Mouse (Mus musculus) liver, embryonic 12.5 days (tissue): ENCODE measurements around the gene Gpx7. TPM values are rescaled to one million over a fixed set of nuclear protein-coding genes. Genes with fewer than 3 reads are reported as not detected.

Experiments used
- ATAC-seq: fragments of 200-750 bp; cut with Nextera tagmentation; 2 replicates; pipeline ENCODE4 v1.8.0; 2017; ENCODE audit warnings: moderate number of reproducible peaks, mild to moderate bottlenecking, moderate library complexity
- H3K27ac ChIP-seq: fragments of 300-500 bp; sonication (generic); 2 replicates; pipeline ENCODE4 v1.5.1; 2016; ENCODE audit warnings: mild to moderate bottlenecking
- H3K27me3 ChIP-seq: fragments of 300-500 bp; sonication (generic); replicated peaks from 2 replicates; pipeline ENCODE4 v1.6.1; 2016; ENCODE audit warnings: mild to moderate bottlenecking, moderate library complexity
- H3K36me3 ChIP-seq: fragments of 300-500 bp; sonication (generic); 2 replicates; pipeline ENCODE4 v1.6.1; 2016; ENCODE audit warnings: mild to moderate bottlenecking, moderate library complexity
- H3K4me1 ChIP-seq: fragments of 300-500 bp; sonication (generic); 2 replicates; pipeline ENCODE4 v1.6.1; 2016
- H3K4me2 ChIP-seq: fragments of 300-500 bp; sonication (generic); 2 replicates; pipeline ENCODE4 v1.6.1; 2016; ENCODE audit warnings: mild to moderate bottlenecking, moderate library complexity
- H3K4me3 ChIP-seq: fragments of 300-500 bp; sonication (generic); 2 replicates; pipeline ENCODE4 v1.5.1; 2016; ENCODE audit warnings: mild to moderate bottlenecking, moderate library complexity
- H3K9ac ChIP-seq: fragments of 300-500 bp; sonication (generic); 2 replicates; pipeline ENCODE4 v1.6.1; 2016; ENCODE audit warnings: mild to moderate bottlenecking, moderate library complexity
- H3K9me3 ChIP-seq: fragments of 300-500 bp; sonication (generic); replicated peaks from 2 replicates; pipeline ENCODE4 v1.6.1; 2016; ENCODE audit warnings: mild to moderate bottlenecking, moderate library complexity
- WGBS: fragments of 180-500 bp; shearing (Covaris S2); methylation state at CpG from one replicate; pipeline ENCODE4 v1.1.7; 2016; ENCODE audit not compliant: insufficient replicate concordance; 5-methylcytosine and 5-hydroxymethylcytosine counted together
- polyA plus RNA-seq: library from polyadenylated mRNA; unstranded; fragments of >200 nt; fragmentation: Nextera tagmentation; extraction: Ambion mirVana; gene quantifications from 2 replicates; pipeline ENCODE4 v1.2.1, GENCODE M21; 2016

The Gpx7 gene
- polyA plus RNA-seq, 1 experiment from 2014 or later = 12.3 TPM

DNA sequence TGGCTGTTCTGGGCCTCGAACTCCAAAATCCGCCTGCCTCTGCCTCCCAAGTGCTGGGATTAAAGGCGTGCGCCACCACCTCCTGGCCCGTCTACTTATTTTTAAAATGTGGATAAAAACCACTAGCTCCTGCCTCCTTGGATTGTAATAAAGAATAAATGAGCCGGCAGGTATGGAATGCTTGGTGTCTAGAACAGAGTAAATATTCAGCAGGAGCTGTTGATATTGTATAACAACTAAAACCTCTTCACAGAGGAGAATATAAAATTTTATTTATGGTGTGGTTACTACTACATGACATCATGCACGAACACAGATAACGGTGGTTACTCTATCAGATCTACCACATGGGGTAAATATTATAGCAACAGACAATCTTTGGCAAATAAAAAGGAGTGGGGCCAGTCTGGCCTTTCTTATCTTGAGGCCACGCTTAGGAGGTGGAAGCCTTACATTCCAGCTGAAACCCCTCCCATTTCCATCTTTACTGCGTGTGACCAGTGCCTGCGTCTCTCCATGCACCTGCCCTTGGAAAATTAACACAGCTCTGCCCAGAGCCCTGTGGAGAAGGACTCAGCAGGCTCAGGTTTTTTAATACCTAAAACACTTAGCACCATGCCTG, 21.1 kb upstream of the Gpx7 start:
- H3K9ac ChIP-seq = no peak overlapping the region
- ATAC-seq = 0 out of 2 replicates have a peak, but pooled peaks have one; percentile 24
- no peaks in the 10 kb centered on the region for H3K36me3 ChIP-seq
- H3K27me3 ChIP-seq = peaks cover 22% of the 10 kb centered on the region
- H3K9me3 ChIP-seq = no peaks in the 10 kb centered on the region
- 45% methylated on average over 11 of the region's 11 CpGs for WGBS
- H3K4me1 ChIP-seq = peaks cover 29% of the 10 kb centered on the region
- no peak overlapping the region for H3K4me3 ChIP-seq
- no peak overlapping the region for H3K27ac ChIP-seq
- no peak overlapping the region for H3K4me2 ChIP-seq

DNA sequence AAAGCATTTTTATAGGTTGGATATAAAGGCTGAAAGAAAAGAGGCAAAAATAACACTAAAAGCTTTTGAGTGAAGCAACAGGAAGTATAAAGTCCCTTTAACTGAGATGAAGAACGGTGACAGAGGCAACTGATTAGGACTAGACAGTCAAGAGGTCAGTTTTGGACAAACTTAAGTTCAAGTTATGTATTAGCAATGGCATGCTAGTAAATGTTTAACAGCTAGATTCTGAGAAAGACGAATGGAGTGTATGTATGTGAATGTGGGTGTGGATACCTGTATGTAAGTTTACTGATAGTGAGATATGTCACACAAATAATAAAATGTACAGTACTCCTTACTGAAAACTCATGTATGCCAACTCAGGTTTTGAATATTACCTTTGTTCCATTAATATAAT, 17.8 kb upstream of the Gpx7 start:
- Histone ChIP-seq H3K9me3 (no peaks in the 10 kb centered on the region), H3K4me3 (no peak overlapping the region), H3K27ac (no peak overlapping the region), H3K36me3 (no peaks in the 10 kb centered on the region), H3K4me2 (no peak overlapping the region), H3K4me1 (peaks cover 22% of the 10 kb centered on the region), H3K27me3 (peaks cover 7% of the 10 kb centered on the region; the same call in 1 of the 2 replicates), H3K9ac (no peak overlapping the region)
- WGBS = 39% methylated on average over 2 of the region's 2 CpGs
- ATAC-seq = no peak

DNA sequence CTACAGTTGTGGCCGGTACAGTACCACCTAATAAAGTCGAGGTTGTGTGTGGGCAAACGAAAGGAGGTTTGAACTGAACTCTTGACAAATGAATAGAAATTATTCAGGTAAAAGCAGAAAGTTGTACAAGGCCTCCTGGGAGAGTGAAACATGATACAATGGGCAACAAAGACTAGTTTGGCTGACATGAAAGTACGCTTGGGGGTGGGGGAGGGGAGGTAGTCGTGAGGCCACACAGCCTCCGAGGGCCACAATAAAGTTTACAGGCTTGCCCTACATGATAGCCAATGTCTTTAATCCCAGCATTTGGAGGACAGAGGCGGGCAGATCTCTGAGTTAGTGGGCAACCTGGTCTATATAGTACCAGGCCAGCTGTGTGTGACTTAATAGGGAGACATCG, 860 bp upstream of the Gpx7 start:
- Histone ChIP-seq H3K27ac (no peak overlapping the region), H3K4me2 (no peak overlapping the region), H3K27me3 (peaks cover 52% of the 10 kb centered on the region), H3K36me3 (no peaks in the 10 kb centered on the region), H3K4me3 (no peak overlapping the region), H3K9me3 (no peaks in the 10 kb centered on the region), H3K4me1 (peaks cover 17% of the 10 kb centered on the region; the same call in 1 of the 2 replicates), H3K9ac (no peak overlapping the region)
- ATAC-seq = no peak
- WGBS = 39% methylated on average over 8 of the region's 8 CpGs

DNA sequence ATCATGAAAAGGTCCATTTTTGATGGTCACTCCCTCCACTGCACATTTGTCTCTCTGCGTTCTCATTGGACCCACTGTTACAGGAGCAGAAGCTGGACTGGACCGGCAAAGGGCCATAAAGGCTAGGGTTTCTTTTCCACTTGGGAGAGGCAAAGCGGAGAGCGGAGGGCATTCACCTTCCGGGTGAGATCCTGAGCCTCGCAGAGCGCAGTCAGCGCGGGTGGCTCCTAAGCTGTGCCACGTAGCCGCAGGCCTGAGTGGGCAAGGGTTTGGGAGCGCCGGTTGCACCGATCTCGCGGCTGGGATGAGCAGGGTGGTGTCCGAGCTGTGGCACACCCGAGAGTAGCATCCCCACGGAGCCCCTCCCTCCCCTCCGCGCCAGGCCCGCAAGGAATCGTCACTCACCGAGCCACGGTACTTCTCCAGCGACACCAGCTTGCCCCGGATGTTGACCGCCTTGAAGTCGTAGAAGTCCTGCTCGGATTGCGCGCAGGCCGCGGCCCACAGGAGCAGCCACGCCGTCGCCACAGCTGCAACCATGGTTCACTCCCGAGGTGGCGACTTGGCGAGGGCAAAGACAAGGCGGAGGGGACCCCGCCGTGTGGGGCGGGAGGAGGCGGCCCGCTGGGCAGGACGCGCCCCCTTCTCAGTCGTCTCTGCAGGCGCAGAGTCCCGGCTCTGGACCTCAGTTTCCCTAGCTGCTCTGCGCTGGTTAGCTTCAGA, 462 bp downstream of the Gpx7 start:
- peak overlapping the region; percentile 45; the same call in 1 of the 2 replicates for H3K27ac ChIP-seq
- 0 out of 2 replicates have a peak, but pooled peaks have one; percentile 10 for ATAC-seq
- 4% methylated on average over 52 of the region's 52 CpGs for WGBS

DNA sequence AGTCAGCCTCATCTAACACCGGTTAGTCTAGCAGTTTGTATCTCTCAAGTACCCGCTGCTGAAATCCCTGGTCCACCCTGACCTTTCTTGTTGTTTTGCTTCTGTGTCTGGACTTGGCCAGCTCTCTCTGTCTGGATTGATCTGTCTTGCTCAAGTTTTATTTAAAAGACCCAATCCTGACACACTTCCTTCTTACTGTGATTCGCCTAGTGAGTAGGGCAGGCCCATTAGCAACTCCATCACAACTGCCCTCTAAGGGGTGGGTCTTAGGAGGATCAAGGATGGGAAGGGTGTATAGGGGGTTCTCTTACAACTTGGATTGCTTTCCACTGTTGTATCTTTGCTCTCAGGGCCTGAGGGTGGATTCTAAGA, 1.0 kb downstream of the Gpx7 start:
- 61% methylated on average over 3 of the region's 3 CpGs for WGBS

More for the DNA sequence above, 462 bp downstream of the Gpx7 start:
- Histone ChIP-seq H3K36me3 (no peaks in the 10 kb centered on the region), H3K4me3 (peak overlapping the region; percentile 50), H3K9ac (peak overlapping the region; percentile 39; the same call in 1 of the 2 replicates), H3K4me2 (peak overlapping the region; percentile 67), H3K27me3 (peaks cover 54% of the 10 kb centered on the region), H3K4me1 (peaks cover 17% of the 10 kb centered on the region; the same call in 1 of the 2 replicates), H3K9me3 (no peaks in the 10 kb centered on the region)

DNA sequence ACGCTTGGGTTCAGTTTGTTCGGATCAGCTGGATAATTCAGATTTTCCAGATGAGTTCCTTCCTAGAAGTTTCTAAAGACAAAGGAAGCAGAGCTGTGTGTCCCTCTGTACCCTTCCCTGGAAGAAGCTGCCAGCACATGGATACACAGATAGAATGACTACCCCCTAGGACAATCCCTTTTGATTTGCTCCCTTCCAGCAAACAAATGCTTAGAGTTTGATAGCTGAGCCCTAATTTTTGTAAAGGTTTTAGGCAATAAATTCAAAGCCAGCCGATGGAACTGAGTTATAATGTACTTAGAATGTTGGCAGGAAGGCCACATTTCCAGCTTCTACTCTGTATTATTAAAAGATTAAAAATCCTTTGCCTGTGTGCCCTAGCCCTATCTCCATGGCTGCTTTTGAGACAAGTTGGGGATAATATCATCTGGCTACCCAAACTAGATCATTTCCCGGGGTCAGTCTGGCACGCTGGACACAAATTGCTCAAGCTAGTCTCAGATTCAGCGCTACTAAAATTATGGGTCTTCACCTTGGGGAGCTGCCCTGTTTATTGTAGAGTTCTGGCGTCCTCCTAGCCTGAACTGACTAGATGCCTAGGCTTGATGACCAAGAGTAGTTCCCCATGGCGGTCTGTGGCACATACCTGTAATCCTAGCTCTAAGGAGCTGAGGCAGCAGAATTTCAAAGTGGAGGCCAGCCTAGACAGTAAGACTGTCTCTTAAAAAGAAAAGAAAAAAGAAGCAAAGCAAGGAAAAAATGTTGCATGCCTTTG, 2.7 kb downstream of the Gpx7 start:
- peaks cover 17% of the 10 kb centered on the region; the same call in 1 of the 2 replicates for H3K4me1 ChIP-seq
- no peak overlapping the region for H3K27ac ChIP-seq
- no peak for ATAC-seq
- H3K36me3 ChIP-seq = no peaks in the 10 kb centered on the region
- no peak overlapping the region for H3K4me3 ChIP-seq
- H3K9ac ChIP-seq = no peak overlapping the region
- WGBS = 72% methylated on average over 8 of the region's 8 CpGs
- no peaks in the 10 kb centered on the region for H3K9me3 ChIP-seq
- no peak overlapping the region for H3K4me2 ChIP-seq
- peaks cover 54% of the 10 kb centered on the region for H3K27me3 ChIP-seq

More for the DNA sequence above, 1.0 kb downstream of the Gpx7 start:
- peaks cover 17% of the 10 kb centered on the region; the same call in 1 of the 2 replicates for H3K4me1 ChIP-seq
- H3K9me3 ChIP-seq = no peaks in the 10 kb centered on the region
- no peaks in the 10 kb centered on the region for H3K36me3 ChIP-seq
- peaks cover 54% of the 10 kb centered on the region for H3K27me3 ChIP-seq
- no peak overlapping the region for H3K9ac ChIP-seq
- H3K4me2 ChIP-seq = peak overlapping the region; percentile 67
- H3K27ac ChIP-seq = peak overlapping the region; percentile 45; the same call in 1 of the 2 replicates
- H3K4me3 ChIP-seq = peak overlapping the region; percentile 50; the same call in 1 of the 2 replicates
- peak; percentile 37 for ATAC-seq

DNA sequence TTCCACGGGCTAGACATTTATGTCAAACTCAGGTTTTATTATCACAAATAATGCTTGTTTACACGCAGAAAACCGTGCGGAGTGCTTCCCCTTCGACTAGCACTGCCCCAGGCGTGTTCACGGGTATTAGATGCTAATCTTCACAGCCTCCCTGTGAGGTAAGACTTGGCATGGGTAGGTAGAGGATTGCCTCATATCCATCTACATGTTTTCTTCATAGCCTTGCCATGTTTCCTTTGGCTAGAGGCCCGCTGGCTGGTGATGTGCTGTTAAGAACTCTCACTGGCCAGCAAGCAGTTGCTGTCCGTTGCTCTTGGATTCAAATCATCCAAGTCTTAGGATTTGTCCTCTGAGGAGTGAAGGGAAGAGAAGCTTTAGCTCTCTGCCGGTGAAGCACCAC, 6.4 kb downstream of the Gpx7 start:
- H3K4me3 ChIP-seq = no peak overlapping the region
- H3K4me2 ChIP-seq = no peak overlapping the region
- H3K27ac ChIP-seq = no peak overlapping the region
- H3K4me1 ChIP-seq = no peaks in the 10 kb centered on the region
- peaks cover 27% of the 10 kb centered on the region for H3K27me3 ChIP-seq
- no peaks in the 10 kb centered on the region for H3K9me3 ChIP-seq
- H3K36me3 ChIP-seq = no peaks in the 10 kb centered on the region
- no peak for ATAC-seq
- no peak overlapping the region for H3K9ac ChIP-seq
- WGBS = 77% methylated on average over 10 of the region's 10 CpGs

DNA sequence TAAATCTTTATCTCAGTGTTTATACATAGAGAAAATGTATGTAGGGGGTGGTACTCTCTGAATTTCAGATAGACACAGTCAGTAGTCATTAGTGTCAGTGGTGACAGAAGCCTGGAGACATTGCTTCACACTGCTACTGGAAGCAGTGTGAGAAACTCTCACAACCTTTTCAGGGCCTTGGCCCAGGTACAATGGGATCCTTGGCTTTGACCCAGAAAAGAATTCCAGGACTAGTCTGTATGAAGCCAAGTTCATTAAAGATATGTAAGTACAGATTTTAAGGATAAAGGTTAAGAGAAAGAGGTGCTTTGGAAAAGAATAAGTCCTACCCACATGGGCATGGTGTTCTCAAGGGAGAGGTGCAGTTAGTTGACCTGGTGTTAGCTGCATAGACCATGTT, 12.5 kb downstream of the Gpx7 start:
- Histone ChIP-seq H3K4me3 (no peak overlapping the region), H3K4me2 (no peak overlapping the region), H3K9me3 (no peaks in the 10 kb centered on the region), H3K9ac (no peak overlapping the region), H3K27me3 (peaks cover 4% of the 10 kb centered on the region), H3K4me1 (peaks cover 12% of the 10 kb centered on the region; the same call in 1 of the 2 replicates), H3K36me3 (no peaks in the 10 kb centered on the region), H3K27ac (no peak overlapping the region)
- ATAC-seq = no peak

DNA sequence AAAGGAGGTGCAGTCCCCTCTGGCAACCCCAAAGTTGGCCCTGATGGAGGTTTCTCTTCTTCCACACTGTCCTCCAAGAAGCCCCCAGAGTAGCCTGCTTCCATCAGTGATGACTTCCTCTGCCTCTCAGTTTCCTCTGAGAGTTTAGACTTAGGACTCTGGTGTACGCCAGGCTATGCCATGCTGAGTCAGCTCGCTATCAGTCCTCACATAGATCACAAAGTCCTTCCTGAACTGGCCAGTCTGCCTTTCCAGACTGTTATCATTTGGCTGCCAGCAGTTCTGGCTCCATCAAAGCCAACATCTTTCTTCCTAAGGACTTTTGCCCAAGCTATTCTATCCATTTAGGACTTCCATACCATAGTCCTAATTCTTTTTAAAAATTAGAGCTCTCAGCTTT, 14.2 kb downstream of the Gpx7 start:
- H3K4me3 ChIP-seq = no peak overlapping the region
- no peak overlapping the region for H3K4me2 ChIP-seq
- H3K9ac ChIP-seq = no peak overlapping the region
- ATAC-seq = no peak
- peaks cover 21% of the 10 kb centered on the region; the same call in 1 of the 2 replicates for H3K4me1 ChIP-seq
- H3K27ac ChIP-seq = no peak overlapping the region
- no peaks in the 10 kb centered on the region for H3K9me3 ChIP-seq
- 11% methylated on average over 2 of the region's 2 CpGs for WGBS
- H3K27me3 ChIP-seq = peaks cover 5% of the 10 kb centered on the region
- no peaks in the 10 kb centered on the region for H3K36me3 ChIP-seq

DNA sequence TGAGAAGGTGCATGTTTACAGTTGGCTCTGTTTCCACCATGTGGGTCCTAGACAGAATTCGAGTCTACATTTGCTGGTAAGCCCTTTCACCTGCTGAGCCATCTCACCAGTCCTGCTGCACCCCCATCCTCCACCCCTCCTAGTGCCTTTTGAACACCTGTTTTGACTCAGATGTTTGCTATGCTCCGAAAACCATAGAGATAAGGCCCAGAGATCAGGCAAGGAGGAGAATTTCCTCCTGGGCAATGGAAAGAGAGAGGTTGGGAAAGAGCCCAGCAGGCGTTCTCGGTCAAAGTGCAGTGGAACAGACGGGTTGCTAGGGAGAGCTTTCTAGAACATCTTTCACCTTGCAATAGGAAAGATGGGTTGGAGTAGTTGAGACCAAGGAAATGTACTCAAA, 15.6 kb downstream of the Gpx7 start:
- no peak for ATAC-seq
- H3K9ac ChIP-seq = no peak overlapping the region
- H3K9me3 ChIP-seq = no peaks in the 10 kb centered on the region
- peaks cover 12% of the 10 kb centered on the region; the same call in 1 of the 2 replicates for H3K27me3 ChIP-seq
- H3K27ac ChIP-seq = no peak overlapping the region
- H3K4me3 ChIP-seq = no peak overlapping the region
- H3K4me2 ChIP-seq = no peak overlapping the region
- WGBS = 63% methylated on average over 5 of the region's 5 CpGs
- no peaks in the 10 kb centered on the region for H3K36me3 ChIP-seq
- H3K4me1 ChIP-seq = peaks cover 21% of the 10 kb centered on the region; the same call in 1 of the 2 replicates

DNA sequence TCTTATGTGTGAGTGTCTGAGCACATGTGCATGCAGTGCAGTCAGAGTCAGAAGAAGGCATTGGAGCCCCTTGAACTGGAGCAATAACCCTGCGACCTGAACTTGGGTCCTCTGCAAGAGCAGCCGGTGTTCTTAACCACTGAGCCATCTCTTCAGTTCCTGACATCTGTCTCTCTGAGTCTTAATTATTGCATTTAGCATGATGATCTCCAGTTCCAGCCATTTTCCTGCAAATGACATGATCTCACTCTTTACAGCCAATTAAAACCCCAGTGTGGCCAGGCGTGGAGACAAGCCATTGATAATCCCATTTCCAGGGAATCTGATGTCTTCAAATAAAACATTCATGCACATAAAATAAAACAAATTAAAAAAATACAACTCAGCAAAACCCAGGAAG, 18.0 kb downstream of the Gpx7 start:
- H3K4me3 ChIP-seq = no peak overlapping the region
- no peak overlapping the region for H3K4me2 ChIP-seq
- no peaks in the 10 kb centered on the region for H3K9me3 ChIP-seq
- H3K4me1 ChIP-seq = peaks cover 21% of the 10 kb centered on the region; the same call in 1 of the 2 replicates
- 62% methylated on average over 3 of the region's 3 CpGs for WGBS
- ATAC-seq = no peak
- no peak overlapping the region for H3K9ac ChIP-seq
- no peak overlapping the region for H3K27ac ChIP-seq
- no peaks in the 10 kb centered on the region for H3K36me3 ChIP-seq
- H3K27me3 ChIP-seq = peaks cover 36% of the 10 kb centered on the region
